Comparison of ENCODE assay signal across 23 mouse cellular contexts in the genomic region with DNA sequence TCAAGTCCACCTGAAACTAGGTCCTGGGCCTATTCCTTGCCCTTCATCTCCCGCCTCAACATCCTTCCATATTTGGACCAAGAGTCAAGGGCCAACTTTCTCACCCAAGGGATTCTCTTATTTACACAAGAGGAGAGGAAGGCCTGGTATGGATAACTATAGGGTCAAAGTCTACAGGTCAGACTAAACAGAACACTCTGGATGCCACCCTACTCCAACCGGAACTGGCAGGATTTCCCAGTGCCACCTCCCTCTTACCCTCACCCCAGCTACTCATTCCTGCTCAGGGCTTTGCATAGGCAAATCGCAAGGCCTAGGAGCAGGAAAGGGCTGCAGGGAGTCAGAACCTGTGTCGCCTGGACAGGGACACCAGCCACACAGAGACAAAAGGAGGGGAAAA. TPM values are rescaled to one million over a fixed set of nuclear protein-coding genes. Genes with fewer than 3 reads are reported as not detected.
"Had no signal": no experiment of that assay in that cellular context is flagged by ENCODE, and none has a peak within 500 bp of the region (broad histone marks: within the 10 kb centered on the region; RNA-seq: fewer than 3 reads in every experiment).

No protein-coding gene starts in this region.

- ATAC-seq: liver, postnatal 0 days; midbrain, embryonic 16.5 days had no signal

- H3K27ac ChIP-seq: liver, embryonic 15.5 days; midbrain, embryonic 10.5 days; midbrain, embryonic 12.5 days; neural tube, embryonic 13.5 days; neural tube, embryonic 15.5 days; stomach, embryonic 15.5 days had no signal

- H3K4me2 ChIP-seq: liver, embryonic 15.5 days; lung, embryonic 14.5 days; midbrain, embryonic 12.5 days; neural tube, embryonic 13.5 days; neural tube, embryonic 15.5 days; stomach, embryonic 15.5 days had no signal

- H3K9me3 ChIP-seq: liver, embryonic 15.5 days; midbrain, embryonic 10.5 days; midbrain, embryonic 12.5 days; neural tube, embryonic 13.5 days; neural tube, embryonic 15.5 days; stomach, embryonic 15.5 days had no signal

- H3K9ac ChIP-seq: liver, embryonic 15.5 days; liver, postnatal 0 days; lung, embryonic 14.5 days; midbrain, embryonic 12.5 days; neural tube, embryonic 13.5 days; neural tube, embryonic 15.5 days; stomach, embryonic 15.5 days had no signal

- H3K27me3 ChIP-seq: liver, embryonic 15.5 days; midbrain, embryonic 12.5 days; neural tube, embryonic 13.5 days; neural tube, embryonic 15.5 days; stomach, embryonic 15.5 days had no signal

- H3K4me3 ChIP-seq: liver, embryonic 15.5 days; midbrain, embryonic 10.5 days; midbrain, embryonic 12.5 days; myocyte; neural tube, embryonic 13.5 days; neural tube, embryonic 15.5 days; stomach, embryonic 15.5 days had no signal

- H3K4me1 ChIP-seq: liver, embryonic 15.5 days had no signal

- DNase-seq: liver, postnatal 0 days; lung, embryonic 14.5 days; lung, postnatal 10 days; lung, postnatal 4 days; midbrain, embryonic 14.5 days; retina, postnatal 1 day; right cerebral cortex, adult 18-20 months; right cerebral cortex, postnatal 25 days; right cerebral cortex, postnatal 4 days; thymus, adult 2 months; thymus, postnatal 25 days; thymus, postnatal 4 days had no signal

- H3K36me3 ChIP-seq: liver, embryonic 15.5 days; midbrain, embryonic 10.5 days; midbrain, embryonic 12.5 days; neural tube, embryonic 13.5 days; neural tube, embryonic 15.5 days; stomach, embryonic 15.5 days had no signal

RNA-seq across cellular contexts. Expression of gene Sh2d6, which starts 1.7 kb away (rescaled TPM):
- total RNA-seq: megakaryocyte-erythroid progenitor cell, adult 5-6 weeks had no signal
- polyA plus RNA-seq: liver, embryonic 15.5 days; liver, postnatal 0 days; lung, embryonic 14.5 days; lung, embryonic 16.5 days; neural tube, embryonic 11.5 days had no signal
